Mouse (Mus musculus) CH12.LX (cell line): ENCODE results near the gene Mmp9.

Source experiments
- CHD1 ChIP-seq: IDR thresholded peaks from 2 replicates; pipeline ENCODE4 v1.6.1; 2012; ENCODE audit warnings: low read depth, low read length, improper control_type of control experiment, inconsistent platforms
- CTCF ChIP-seq, 2 experiments: IDR thresholded peaks in 1 of 2; conservative IDR thresholded peaks in 1 of 2; 2 replicates each; pipeline ENCODE4 v1.5.1; 2011 to 2012; ENCODE audit warnings: low read depth in 2 of 2, low read length in 2 of 2, improper control_type of control experiment in 1 of 2, inconsistent platforms in 1 of 2, mild to moderate bottlenecking in 1 of 2, moderate library complexity in 1 of 2
- EP300 ChIP-seq: IDR thresholded peaks from 2 replicates; pipeline ENCODE4 v1.6.1; 2011; ENCODE audit warnings: low read length, improper control_type of control experiment
- HCFC1 ChIP-seq: IDR thresholded peaks from 2 replicates; pipeline ENCODE4 v1.6.1; 2012; ENCODE audit warnings: low read depth, mild to moderate bottlenecking, inconsistent platforms, low read length, improper control_type of control experiment
- MXI1 ChIP-seq: IDR thresholded peaks from 2 replicates; pipeline ENCODE4 v1.6.1; 2011; ENCODE audit warnings: mild to moderate bottlenecking, low read depth, low read length, improper control_type of control experiment
- MYC ChIP-seq: IDR thresholded peaks from 2 replicates; pipeline ENCODE4 v1.6.1; 2011; ENCODE audit warnings: low read depth, mild to moderate bottlenecking, improper control_type of control experiment, low read length
- RCOR1 ChIP-seq: conservative IDR thresholded peaks from 2 replicates; pipeline ENCODE4 v1.6.1; 2012; ENCODE audit warnings: low read depth, mild to moderate bottlenecking, inconsistent platforms, low read length, improper control_type of control experiment
- SMC3 ChIP-seq: IDR thresholded peaks from 2 replicates; pipeline ENCODE4 v1.6.1; 2011; ENCODE audit warnings: low read depth, low read length, improper control_type of control experiment
- TCF12 ChIP-seq: IDR thresholded peaks from 2 replicates; pipeline ENCODE4 v1.6.1; 2014; ENCODE audit warnings: low read depth, mild to moderate bottlenecking, inconsistent platforms, low read length, improper control_type of control experiment
- UBTF ChIP-seq: IDR thresholded peaks from 2 replicates; pipeline ENCODE4 v1.6.1; 2012; ENCODE audit warnings: low read depth, mild to moderate bottlenecking, inconsistent platforms, low read length, improper control_type of control experiment, moderate library complexity
- USF1 ChIP-seq: IDR thresholded peaks from 2 replicates; pipeline ENCODE4 v1.6.1; 2014; ENCODE audit warnings: low read depth, mild to moderate bottlenecking, inconsistent platforms, low read length, improper control_type of control experiment

DNA sequence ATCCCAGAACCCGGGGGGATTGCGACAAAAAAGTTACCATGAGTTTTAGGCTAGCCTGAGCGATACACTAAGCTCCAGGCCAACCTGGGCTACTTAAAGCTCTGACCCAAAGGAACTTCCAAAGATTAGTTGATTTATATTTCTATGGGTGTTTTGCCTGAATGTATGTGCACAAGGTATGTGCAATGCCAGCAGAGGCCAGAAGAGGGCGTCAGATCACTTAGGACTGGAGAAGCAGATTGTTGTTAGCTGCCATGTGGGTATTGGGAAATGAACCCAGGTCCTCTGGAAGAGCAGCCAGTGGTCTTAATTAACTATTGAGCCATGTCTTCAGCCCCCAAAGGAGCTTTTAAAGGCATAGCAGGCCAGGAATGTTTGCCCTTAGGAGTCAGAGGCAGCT is 11.2 kb downstream of the Mmp9 start:
- TF ChIP-seq HCFC1 (no peak), CTCF (conservative IDR thresholded peaks at IDR 0.05 in 1 of 2, IDR thresholded peaks at IDR 0.05 in 1 of 2; ENCODE audit: low read depth in 2 of 2, low read length in 2 of 2) (peak; percentile 12 to 41; a peak in 2 of 4 replicates), TCF12 (no peak), SMC3 (no peak), MYC (no peak), CHD1 (no peak), EP300 (no peak), MXI1 (no peak), UBTF (no peak), RCOR1 (no peak), USF1 (no peak)
